Mouse (Mus musculus): Measurements from ENCODE around the gene Zfyve28.
A peak's percentile ranks its signal among the peaks of the same experiment; 100 is the strongest.

Gene Zfyve28

DNA sequence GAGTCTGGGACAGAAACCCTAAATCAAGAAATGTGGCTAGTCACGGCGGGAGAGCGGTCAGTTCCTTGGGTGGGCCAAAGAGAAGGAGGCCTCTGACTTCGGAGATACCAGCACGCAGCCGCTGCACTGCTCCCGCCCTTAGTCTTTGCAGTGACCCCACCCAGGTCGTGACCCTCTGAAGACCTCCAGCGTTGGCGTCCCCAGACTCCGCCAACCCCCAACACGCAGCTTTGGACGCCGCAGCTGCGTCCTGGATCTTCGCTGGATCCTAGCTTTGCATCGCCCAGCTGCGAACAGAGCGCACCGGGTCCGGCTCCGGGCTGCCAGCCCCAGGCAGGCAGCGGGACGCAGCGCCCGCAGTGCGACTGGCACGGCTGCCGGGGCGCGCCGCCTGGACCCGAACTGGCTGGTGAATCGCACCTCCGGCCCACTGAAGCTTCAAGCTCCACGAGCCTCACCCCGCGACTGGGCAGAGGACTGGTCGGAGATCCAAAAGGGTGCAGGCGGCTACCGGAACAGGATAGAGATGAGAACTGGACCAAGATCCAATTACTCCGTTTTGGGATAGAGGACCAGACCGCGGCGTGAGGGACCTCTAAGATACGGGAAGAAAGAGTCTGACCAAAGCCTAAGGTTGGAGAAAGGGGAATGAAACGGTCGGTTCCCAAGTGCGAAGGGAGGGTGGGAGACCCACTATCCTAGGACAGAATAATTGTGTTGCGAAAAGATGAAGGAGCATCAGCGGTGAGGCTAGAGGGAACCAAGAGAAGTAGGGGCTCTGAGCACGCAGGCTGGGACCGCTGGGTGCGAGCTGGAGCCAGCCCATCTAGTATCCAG, 1.0 kb downstream of the Zfyve28 start:
- DNase-seq (ENCODE audit: inconsistent age in 2 of 2, low spot score in 1 of 2): no peak

DNA sequence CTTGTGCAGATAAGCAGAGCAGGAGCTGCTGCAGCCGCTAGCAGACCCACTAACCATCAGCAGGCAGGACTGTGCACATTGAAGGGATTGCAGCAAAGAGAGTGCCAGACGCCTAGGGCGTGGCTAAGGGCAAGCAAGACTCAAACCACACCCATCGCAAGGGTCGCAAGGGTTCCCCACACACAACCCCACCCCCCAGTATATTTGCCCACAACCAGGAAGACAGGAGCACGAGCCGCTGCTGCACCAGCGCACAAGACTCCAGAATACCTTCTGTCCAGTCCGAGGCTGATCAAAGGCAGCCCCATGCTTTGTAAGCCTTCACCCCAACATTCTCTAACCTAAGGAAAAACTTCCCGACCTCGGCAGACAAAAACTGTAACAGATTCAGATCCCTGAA, 1.7 kb downstream of the Zfyve28 start:
- no peak for DNase-seq (ENCODE audit: inconsistent age in 2 of 2, low spot score in 1 of 2)

DNA sequence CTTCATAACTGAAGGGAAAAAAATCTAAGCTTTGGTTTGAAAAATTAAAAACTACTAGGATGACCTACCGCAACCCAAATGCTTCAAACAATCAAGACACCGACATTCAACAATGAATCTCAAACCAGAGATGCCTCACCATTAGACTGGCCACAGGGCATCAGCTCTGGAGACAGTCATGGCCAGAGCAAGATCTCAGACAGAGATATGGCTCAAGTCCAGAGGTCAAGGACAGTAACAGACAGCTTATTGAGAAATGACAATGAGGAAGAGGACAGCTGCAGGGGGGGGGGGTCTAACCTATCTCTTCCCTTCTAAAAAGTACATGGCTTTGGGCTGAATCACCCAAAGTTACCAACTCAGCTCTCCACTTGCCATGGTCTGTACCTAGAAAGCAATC, 3.0 kb downstream of the Zfyve28 start:
- DNase-seq (ENCODE audit: inconsistent age in 2 of 2, low spot score in 1 of 2): peak in 1 of 2 experiments; percentile 55

DNA sequence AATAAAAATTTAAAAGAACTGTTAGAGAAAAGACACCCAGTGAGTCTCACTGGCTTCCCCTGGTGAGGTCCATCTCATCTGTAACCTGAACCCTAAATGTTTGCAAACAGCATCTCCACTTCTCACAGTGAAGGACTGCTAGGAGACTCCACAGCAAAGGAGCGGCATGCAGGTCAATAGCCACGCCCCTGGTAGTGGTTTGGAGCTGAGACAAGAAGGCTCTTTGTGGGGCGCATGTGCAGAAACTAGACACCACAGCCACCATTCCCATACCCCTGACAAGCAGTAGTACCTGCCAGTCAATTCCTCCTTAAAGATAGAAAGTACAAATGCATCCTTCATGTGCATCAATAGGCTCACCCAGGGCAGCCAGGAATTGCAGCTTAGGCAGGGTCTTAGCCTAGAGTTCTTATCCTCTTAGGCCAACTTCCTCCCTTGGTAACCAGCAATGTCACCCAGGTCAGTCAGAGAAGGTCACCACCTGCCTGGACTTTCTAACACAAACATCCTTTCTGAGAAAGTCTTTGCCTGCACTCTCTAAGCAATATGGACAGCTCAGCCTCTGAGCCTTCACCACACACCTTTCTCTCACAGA, 4.0 kb downstream of the Zfyve28 start:
- DNase-seq (ENCODE audit: inconsistent age in 2 of 2, low spot score in 1 of 2): no peak

DNA sequence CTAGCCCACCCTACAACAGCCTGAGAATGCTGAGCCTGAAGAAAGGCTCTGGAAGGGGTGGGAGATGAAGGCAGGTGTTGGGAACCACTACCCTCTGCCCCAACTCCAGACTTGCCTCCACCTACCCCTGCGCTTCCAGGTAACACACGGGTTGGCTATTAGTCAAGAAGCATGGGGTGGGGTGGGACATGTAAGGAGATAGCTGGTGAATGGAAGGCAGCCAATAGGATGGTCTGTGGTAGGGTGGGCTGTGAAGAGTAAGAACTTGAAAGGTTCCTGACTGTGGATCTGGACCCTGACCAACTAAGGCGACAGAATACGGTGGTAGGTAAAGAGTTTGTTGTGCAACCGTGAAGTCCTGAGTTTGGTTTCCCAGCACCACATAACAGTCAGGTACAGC, 4.9 kb downstream of the Zfyve28 start:
- no peak for DNase-seq (ENCODE audit: inconsistent age in 2 of 2, low spot score in 1 of 2)

DNA sequence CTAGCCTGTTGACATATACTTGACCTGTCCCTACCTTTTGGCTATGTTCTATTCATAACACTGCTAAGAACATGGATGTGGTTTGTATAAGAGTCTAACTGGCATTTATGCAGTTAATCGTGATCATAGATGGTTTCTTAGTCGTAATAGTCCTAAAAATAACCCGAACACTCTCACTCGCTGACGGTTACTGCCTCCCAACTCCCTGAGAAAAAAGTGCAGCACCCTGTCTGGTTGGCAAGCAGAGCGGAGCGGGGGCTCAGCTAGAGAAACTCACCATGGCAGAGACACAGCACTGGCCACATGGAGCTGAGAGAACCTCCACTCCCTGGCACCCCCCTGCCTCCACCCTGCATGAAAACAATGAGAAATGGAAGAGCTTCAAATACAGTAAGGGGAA, 7.3 kb downstream of the Zfyve28 start:
- DNase-seq (ENCODE audit: inconsistent age in 2 of 2, low spot score in 1 of 2): no peak

DNA sequence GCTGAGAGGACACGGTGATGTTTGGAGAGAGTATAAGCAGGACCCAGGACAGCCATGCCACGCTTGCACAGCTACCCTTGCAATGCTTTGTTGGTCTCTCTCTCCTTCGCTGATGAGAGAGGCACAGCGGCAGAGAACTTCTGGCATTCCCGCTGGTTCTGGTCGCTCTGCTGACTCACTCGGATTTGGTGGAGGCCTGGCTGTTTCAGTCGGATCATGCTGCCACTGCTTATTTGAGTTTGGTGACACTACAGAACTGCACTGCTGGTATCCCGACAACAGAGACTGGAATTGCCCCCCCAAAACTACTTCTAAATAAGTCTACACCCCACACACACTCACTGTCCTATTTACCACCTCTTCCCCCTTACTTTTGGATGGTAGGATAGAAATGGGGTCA, 9.0 kb downstream of the Zfyve28 start:
- DNase-seq (ENCODE audit: inconsistent age in 2 of 2, low spot score in 1 of 2): no peak

DNA sequence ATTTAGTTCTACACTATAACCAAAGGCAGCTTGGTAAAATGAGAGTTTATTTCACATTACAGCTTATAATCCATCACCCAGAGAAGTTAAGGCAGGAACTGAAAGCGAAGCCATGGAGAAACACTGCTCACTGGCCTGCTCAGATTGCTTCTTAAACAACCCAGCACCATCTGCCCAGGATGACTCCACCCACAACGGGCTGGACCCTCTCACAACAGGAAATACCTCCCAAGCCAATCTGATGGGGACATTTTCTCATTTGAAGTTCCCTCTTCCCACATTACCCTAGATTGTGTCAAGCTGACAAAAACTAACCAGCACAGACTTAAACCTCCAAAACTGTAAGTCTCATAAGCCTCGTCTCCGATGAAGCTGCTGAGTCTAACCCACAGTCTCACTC, 10.2 kb downstream of the Zfyve28 start:
- no peak for DNase-seq (ENCODE audit: inconsistent age in 2 of 2, low spot score in 1 of 2)

DNA sequence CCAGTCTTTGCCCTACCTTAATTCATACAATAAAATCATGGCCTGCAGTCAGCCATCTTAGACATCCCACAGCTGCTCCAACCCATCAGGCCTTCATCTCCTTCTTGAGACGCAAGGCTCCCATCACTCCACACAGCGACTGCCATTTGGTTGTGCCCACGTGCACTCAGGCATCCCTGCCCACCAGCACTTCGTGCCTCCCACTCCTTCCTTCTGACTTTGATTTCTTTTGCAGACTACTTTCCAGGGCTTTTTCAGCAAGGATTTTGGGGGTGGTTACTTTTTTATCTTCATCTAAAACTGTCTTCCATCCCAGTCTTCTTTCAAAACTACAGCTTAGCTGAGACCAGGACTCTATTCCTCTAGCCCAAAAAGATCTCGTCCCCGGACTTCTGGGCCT, 11.5 kb downstream of the Zfyve28 start:
- DNase-seq (ENCODE audit: inconsistent age in 2 of 2, low spot score in 1 of 2): no peak

DNA sequence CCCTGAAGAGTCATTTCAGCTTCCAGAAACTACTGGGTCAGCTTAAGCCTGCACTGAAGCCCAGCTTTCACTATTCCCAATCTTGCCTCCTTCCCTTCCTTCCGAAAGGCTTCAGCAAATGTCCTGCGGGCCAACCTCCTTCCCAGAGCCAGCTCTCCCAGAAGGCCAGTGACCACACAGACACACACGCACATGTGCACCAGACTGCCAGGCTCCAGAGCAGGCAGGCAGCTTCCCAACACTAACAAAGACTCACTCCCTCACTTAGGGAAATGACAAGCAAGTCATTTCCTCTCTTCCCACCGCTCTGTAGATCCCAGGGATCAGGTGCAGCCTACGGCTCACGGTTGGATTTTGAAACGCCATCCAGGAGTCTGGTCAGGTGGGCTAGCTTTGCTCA, 12.1 kb downstream of the Zfyve28 start:
- no peak for DNase-seq (ENCODE audit: inconsistent age in 2 of 2, low spot score in 1 of 2)

DNA sequence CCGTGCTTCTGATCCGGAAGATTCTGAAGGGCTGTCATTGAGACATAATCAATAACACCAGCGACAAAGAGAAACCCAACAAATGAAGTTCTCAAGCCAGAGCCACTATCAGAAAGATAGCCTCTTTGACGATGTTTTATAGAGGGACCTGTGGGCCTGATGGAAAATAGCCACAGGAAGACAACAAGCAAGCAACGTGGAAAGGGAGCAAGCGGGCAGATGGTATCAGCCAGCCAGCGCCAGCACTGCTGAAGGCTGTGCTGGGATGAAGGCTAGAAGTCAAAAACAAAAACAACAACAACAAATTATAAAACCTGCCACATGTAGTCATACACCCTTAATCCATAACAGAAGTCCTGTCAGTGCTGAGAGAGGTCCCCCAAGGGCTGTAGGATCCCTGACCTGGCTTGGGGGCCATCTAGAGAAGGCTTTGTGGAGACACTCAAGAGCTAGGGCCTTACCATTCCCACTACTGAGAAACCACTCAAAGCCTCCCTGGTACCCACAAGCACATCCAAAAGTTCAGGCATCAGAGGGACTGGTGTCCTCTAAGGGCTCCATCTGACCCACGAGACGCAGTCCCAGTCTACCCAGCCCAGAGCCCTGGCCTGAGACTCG, 13.5 kb downstream of the Zfyve28 start:
- DNase-seq (ENCODE audit: inconsistent age in 2 of 2, low spot score in 1 of 2): no peak

DNA sequence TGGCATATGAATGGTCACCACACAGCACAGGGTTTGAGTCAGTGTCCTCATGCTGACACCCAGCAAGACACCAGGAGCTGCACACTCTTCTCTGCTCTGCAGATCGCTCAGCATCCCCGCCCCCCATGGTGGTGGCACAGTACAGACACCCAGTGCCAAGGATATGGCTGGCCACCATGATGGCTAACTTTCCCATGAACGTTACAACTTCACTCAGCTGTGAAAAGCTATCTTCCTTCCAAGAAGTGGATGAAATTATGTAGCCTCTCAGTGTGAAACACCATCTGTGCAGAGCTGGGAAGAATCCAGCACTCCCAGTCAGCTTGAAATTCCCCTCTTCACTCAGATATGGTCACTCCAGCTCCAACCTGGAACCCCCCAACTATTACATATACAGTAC, 14.0 kb downstream of the Zfyve28 start:
- DNase-seq (ENCODE audit: inconsistent age in 2 of 2, low spot score in 1 of 2): no peak

DNA sequence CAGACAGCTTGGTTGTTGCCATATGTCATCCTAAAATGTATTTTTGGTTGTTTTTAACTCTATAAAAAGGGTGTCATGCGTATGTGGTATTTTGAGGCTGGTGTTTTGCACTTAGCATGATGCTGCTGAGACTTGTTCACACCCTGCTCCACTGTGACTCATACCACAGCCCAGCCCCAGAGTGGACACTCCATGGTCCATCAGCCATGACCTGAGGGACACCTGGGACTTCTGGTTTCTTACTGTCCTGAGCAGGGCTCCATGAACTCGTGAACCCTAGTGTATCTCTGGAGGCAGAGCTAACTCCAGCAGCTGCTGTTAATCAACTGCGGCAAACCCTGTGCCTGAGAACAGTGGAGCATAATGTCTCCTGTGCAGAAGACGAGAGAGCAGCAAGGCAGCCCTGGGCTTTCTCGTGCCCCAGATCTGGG, 15.0 kb downstream of the Zfyve28 start:
- DNase-seq (ENCODE audit: inconsistent age in 2 of 2, low spot score in 1 of 2): no peak

DNA sequence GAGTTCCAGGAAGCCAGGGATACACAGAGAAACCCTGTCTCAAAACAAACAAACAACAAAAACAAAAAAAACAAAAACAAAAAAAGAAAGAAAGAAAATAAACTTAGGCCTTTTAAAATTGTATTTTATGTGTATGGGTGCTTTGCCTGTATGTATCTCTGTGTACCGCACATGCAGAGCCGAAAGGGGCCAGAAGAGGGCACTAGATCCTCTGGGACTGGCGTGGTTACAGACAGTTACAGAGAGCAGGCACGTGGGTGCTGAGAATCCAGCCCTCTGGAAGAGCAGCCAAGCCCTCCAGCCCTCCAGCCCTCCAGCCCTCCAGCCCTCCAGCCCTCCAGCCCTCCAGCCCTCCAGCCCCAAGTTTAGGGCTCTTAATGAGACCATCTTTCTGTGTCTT, 16.5 kb downstream of the Zfyve28 start:
- DNase-seq (ENCODE audit: inconsistent age in 2 of 2, low spot score in 1 of 2): peak; percentile 32 to 73

DNA sequence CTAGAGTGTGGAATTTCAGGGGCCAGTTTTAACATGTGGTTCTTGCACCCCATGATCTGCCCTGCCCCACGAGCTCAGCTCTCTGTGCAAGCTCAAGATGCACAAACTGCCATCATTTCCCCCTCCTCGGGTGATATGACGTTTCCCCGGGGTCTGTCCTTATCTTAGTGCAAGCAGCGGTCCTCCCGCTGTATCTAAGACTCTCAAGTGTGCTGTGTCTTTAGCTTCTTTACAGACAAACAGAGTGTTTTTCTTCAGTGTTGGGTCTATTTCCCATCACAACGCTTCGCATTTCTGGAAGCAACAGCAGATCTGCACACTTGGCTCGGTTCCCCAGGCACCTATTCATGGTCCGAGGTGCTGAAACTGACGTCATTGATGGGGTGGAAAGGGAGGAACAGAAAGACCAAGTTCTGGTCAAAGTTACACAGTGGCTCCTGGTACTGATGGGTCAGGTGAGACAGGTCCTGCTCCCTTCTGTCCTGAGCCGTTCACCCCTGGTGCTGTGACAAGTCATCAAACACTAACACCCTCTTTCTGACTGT, 18.3 kb downstream of the Zfyve28 start:
- DNase-seq (ENCODE audit: inconsistent age in 2 of 2, low spot score in 1 of 2): no peak

DNA sequence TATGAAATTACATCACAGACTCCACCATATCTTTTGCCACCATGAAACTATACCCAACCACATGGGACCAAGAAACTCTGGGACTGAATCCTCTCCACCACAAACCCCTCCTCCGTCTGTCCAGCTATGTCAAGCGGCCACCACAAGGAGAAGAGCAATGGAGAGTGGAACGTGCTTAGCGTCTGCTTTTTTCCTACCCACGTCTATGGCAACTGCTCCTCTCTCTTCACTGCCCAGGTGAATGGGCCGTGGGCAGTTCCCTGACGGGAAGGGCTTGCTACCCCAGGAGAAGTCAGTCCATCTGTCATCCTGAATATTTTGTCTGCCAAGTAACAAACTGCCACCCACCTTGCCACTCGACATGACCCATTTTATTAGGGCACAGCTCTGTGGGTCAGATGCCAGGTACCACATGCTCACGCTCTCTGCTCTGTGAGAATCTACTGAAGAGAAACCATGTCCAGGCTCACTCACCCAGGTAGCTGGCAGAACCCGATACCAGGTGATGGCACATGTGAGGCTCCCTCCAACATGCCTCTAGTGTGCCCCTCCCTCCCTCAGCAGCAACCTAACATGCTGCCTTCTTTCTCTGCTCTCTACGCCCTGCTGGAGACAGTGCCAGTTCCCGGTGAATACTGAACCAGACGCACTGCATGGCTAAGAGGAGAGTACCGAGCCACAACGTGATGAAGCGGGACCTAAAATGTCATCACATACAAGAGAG, 18.9 kb downstream of the Zfyve28 start:
- no peak for DNase-seq (ENCODE audit: inconsistent age in 2 of 2, low spot score in 1 of 2)

DNA sequence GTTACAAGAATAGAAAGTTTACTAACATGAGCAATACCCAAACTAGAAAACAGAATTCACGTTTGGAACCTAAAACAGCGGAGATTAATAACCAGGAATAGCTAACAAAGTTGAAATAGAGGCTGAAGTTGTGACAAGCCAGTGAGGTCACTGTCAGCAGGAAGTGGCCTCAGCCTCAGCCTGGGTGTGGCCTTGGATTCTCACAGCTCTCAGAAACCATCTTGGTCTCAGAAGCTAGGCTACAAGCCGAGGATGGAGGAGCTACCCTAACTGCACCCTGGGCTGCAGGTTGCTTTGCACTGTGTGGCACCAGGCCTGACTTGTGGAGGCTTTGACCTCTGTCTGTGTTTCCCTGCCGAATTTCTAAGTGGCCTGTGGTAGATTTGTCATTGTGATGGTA, 22.2 kb downstream of the Zfyve28 start:
- DNase-seq (ENCODE audit: inconsistent age in 2 of 2, low spot score in 1 of 2): no peak

DNA sequence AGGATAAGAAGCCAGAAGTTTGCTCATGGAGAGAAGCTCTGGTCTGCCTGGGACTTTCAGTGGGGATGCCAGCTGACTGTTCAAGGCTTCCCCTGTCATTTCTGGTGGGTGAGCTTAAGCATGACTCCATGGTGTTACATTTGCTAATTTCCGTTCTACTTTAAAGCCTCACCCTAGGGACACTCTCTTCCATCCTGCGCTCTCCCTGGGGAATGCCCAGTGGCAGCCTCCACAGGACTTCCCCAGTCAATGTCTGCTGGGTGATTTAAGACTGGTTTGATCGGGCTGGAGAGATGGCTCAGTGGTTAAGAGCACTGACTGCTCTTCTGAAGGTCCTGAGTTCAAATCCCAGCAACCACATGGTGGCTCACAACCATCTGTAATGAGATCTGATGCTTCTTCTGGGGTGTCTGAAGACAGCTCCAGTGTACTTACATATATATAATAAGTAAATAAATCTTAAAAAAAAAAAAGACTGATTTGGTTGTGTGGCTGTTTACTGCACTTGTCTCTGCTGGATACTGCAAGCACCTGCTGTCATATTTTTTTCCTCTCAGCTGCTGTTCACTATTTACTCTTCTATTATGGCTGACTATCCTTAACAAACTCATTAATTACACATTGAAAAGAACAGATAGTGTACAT, 29.0 kb downstream of the Zfyve28 start:
- DNase-seq (ENCODE audit: inconsistent age in 2 of 2, low spot score in 1 of 2): no peak

DNA sequence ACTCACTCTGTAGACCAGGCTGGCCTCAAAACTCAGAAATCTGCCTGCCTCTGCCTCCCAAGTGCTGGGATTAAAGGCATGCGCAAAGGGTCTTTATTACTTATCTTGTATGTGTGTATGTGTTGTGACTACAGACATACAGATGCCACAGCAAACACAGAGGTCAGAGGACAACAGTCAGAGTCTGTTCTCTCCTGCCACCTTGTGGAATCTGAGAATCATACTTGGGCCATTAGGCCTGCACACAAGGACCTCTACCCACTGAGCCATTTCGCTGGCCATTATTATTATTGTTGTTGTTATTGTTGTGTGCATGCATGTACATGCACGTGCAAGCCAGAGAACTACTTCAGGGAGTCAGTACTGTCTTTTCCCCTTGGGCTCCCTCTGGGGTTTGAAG, 33.1 kb downstream of the Zfyve28 start:
- peak in 1 of 2 experiments; percentile 68 for DNase-seq (ENCODE audit: inconsistent age in 2 of 2, low spot score in 1 of 2)

DNA sequence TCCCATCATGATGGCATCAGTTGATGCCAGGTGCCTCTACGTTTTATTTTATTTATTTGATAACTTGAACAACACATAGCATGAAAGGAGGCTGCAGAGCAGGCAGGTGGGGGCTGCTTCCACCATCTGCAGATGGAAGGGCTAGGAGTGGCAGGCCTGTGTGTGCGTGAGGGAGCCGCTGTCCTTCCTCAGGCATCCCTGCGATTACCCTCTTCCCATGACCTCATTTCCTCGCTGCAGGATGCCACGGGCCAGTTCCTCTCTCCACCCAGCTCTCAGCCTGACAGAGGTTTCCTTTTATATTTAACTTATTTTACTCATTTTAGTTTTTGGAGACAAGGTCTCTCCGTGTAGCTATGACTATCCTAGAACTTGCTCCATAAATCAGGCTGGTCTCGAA, 33.9 kb downstream of the Zfyve28 start:
- no peak for DNase-seq (ENCODE audit: inconsistent age in 2 of 2, low spot score in 1 of 2)

DNA sequence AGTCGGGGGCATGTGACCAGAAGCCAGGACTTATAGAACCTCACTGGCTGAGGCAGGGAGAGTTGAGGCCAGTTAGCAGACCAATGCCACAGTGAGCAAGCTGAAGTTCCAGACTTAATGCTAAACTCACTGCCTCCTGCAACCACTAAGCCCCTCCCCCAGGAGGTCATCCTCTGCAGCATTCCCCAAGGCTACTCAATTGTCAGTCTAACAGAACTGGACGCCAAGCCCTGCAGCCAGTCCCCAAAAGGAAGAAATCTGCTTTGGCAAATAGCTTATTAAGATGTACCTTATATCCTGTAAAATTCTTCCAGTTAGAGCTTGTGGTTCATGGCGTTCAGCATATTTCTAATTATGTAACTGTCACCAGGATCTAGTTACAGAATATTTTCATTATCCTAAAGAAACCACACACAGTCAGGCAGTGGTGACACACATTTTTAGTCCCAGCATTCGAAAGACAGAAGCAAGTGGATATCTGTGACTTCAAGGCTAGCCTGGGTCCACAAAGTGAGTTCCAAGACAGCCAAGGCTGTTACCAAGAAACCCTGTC, 35.2 kb downstream of the Zfyve28 start:
- DNase-seq (ENCODE audit: inconsistent age in 2 of 2, low spot score in 1 of 2): peak; percentile 40 to 74

Measured in adrenal gland, adult (tissue).